Mouse (Mus musculus): ENCODE results near the gene Tcf20. TPM values are rescaled to one million over a fixed set of nuclear protein-coding genes. Genes with fewer than 3 reads are reported as not detected.

Gene Tcf20
- total RNA-seq, 1 experiment = 143 TPM

DNA sequence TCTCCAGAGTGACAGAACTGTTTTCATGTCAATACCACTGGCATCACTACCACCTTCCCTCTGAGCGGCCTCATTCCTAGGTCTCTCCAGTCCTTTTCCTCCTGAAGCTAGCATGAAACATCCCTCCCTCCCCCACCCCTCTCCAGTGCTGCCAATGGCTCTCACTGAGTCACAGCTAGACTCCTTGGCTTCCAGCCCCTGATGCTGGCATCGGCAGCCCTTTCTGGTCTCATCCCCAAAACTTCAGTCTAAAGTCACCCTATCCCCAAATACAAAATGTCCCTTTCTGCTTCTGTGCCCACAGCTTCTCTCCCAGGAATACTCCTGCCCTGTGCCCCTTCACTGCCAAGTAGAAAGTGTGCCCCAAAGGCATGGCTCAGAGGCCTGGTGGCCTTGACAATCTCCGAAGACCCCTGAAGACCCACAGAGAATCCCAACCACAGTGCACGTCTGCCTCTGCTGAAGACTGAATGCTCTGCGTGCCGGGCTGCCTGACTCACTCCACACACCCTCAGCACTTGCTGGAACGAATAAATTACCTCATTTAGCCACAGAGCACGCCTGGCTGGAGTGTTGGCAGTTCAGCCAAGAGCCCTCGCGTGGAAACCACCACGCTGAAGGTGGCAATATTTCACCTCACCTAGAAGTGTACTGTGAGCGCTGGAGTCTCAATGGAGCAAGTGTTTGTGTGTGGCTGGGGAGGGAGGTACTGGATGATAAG, 47.0 kb downstream of the Tcf20 start:
- in situ Hi-C loops (cut with MboI; ENCODE audit: low sequenced_read_pairs in 2 of 2, unreplicated experiment in 2 of 2) = no loop called here
- no peak for TF ChIP-seq CHD2 (IDR thresholded peaks at IDR 0.05; ENCODE audit: low read depth, low read length)
- TF ChIP-seq HCFC1 (IDR thresholded peaks at IDR 0.05; ENCODE audit: borderline replicate concordance, insufficient read depth, low read length) = no peak
- no peak for TF ChIP-seq ZC3H11A (IDR thresholded peaks at IDR 0.05; ENCODE audit: borderline replicate concordance, low read depth, low read length)
- no peak for TF ChIP-seq ZNF384 (IDR thresholded peaks at IDR 0.05; ENCODE audit: low read depth, low read length)
- no peak for TF ChIP-seq MAFK (IDR thresholded peaks at IDR 0.05; ENCODE audit: insufficient read depth, low read depth, low read length)
- Histone ChIP-seq H3K9me3 (ENCODE audit: control insufficient read depth, insufficient read depth, low read depth, low read length) (no peaks in the 10 kb centered on the region), H3K4me1 (ENCODE audit: control insufficient read depth in 2 of 2, insufficient read depth in 2 of 2, low read length in 2 of 2, poor library complexity in 1 of 2) (peaks cover 0 to 13% of the 10 kb centered on the region in 2 experiments; a peak in 2 of 4 replicates), H3K9ac (ENCODE audit: insufficient read depth, low read depth, low read length, poor library complexity, severe bottlenecking) (no peak overlapping the region), H3K4me3 (ENCODE audit: insufficient read depth in 1 of 2, low read depth in 1 of 2, low read length in 2 of 2, poor library complexity in 1 of 2, severe bottlenecking in 1 of 2) (no peak overlapping the region), H3K36me3 (ENCODE audit: control insufficient read depth, insufficient read depth, low read length, poor library complexity, severe bottlenecking) (no peaks in the 10 kb centered on the region), H3K27ac (ENCODE audit: insufficient read depth, low read depth, low read length, poor library complexity, severe bottlenecking) (no peak overlapping the region)
- DNase-seq (ENCODE audit: low read depth, low spot score) = no peak

- no peak overlapping the region for H3K9ac ChIP-seq (ENCODE audit: insufficient read depth, low read depth, low read length, poor library complexity, severe bottlenecking)
- no peak overlapping the region for H3K27ac ChIP-seq (ENCODE audit: insufficient read depth, low read depth, low read length, poor library complexity, severe bottlenecking)
- peaks cover 0 to 13% of the 10 kb centered on the region in 2 experiments; a peak in 2 of 4 replicates for H3K4me1 ChIP-seq (ENCODE audit: control insufficient read depth in 2 of 2, insufficient read depth in 2 of 2, low read length in 2 of 2, poor library complexity in 1 of 2)
- H3K9me3 ChIP-seq (ENCODE audit: control insufficient read depth, insufficient read depth, low read depth, low read length) = no peaks in the 10 kb centered on the region
- TF ChIP-seq CHD2 (IDR thresholded peaks at IDR 0.05; ENCODE audit: low read depth, low read length) (no peak), ZC3H11A (IDR thresholded peaks at IDR 0.05; ENCODE audit: borderline replicate concordance, low read depth, low read length) (no peak), HCFC1 (IDR thresholded peaks at IDR 0.05; ENCODE audit: borderline replicate concordance, insufficient read depth, low read length) (no peak), MAFK (IDR thresholded peaks at IDR 0.05; ENCODE audit: insufficient read depth, low read depth, low read length) (no peak), ZNF384 (IDR thresholded peaks at IDR 0.05; ENCODE audit: low read depth, low read length) (no peak)
- in situ Hi-C loops (cut with MboI; ENCODE audit: low sequenced_read_pairs in 2 of 2, unreplicated experiment in 2 of 2) = no loop called here
- H3K4me3 ChIP-seq (ENCODE audit: insufficient read depth in 1 of 2, low read depth in 1 of 2, low read length in 2 of 2, poor library complexity in 1 of 2, severe bottlenecking in 1 of 2) = no peak overlapping the region
- no peak for DNase-seq (ENCODE audit: low read depth, low spot score)
- no peaks in the 10 kb centered on the region for H3K36me3 ChIP-seq (ENCODE audit: control insufficient read depth, insufficient read depth, low read length, poor library complexity, severe bottlenecking)
These were observed 49.5 kb downstream of the Tcf20 start for GRCm38 (mm10) chr15:82938155-82938569.

- peaks cover 0 to 13% of the 10 kb centered on the region in 2 experiments; a peak in 2 of 4 replicates for H3K4me1 ChIP-seq (ENCODE audit: control insufficient read depth in 2 of 2, insufficient read depth in 2 of 2, low read length in 2 of 2, poor library complexity in 1 of 2)
- H3K27ac ChIP-seq (ENCODE audit: insufficient read depth, low read depth, low read length, poor library complexity, severe bottlenecking) = no peak overlapping the region
- no peaks in the 10 kb centered on the region for H3K36me3 ChIP-seq (ENCODE audit: control insufficient read depth, insufficient read depth, low read length, poor library complexity, severe bottlenecking)
- no peaks in the 10 kb centered on the region for H3K9me3 ChIP-seq (ENCODE audit: control insufficient read depth, insufficient read depth, low read depth, low read length)
- H3K9ac ChIP-seq (ENCODE audit: insufficient read depth, low read depth, low read length, poor library complexity, severe bottlenecking) = no peak overlapping the region
- no peak overlapping the region for H3K4me3 ChIP-seq (ENCODE audit: insufficient read depth in 1 of 2, low read depth in 1 of 2, low read length in 2 of 2, poor library complexity in 1 of 2, severe bottlenecking in 1 of 2)
- DNase-seq (ENCODE audit: low read depth, low spot score) = no peak
- in situ Hi-C loops (cut with MboI; ENCODE audit: low sequenced_read_pairs in 2 of 2, unreplicated experiment in 2 of 2) = no loop called here
- TF ChIP-seq ZC3H11A (IDR thresholded peaks at IDR 0.05; ENCODE audit: borderline replicate concordance, low read depth, low read length) (no peak), CHD2 (IDR thresholded peaks at IDR 0.05; ENCODE audit: low read depth, low read length) (no peak), ZNF384 (IDR thresholded peaks at IDR 0.05; ENCODE audit: low read depth, low read length) (no peak), HCFC1 (IDR thresholded peaks at IDR 0.05; ENCODE audit: borderline replicate concordance, insufficient read depth, low read length) (no peak), MAFK (IDR thresholded peaks at IDR 0.05; ENCODE audit: insufficient read depth, low read depth, low read length) (no peak)
These were observed 50.2 kb downstream of the Tcf20 start for GRCm38 (mm10) chr15:82937428-82937992.

- in situ Hi-C loops (cut with MboI; ENCODE audit: low sequenced_read_pairs in 2 of 2, unreplicated experiment in 2 of 2) = no loop called here
- H3K4me3 ChIP-seq (ENCODE audit: insufficient read depth in 1 of 2, low read depth in 1 of 2, low read length in 2 of 2, poor library complexity in 1 of 2, severe bottlenecking in 1 of 2) = no peak overlapping the region
- peaks cover 0 to 6% of the 10 kb centered on the region in 2 experiments; a peak in 2 of 4 replicates for H3K4me1 ChIP-seq (ENCODE audit: control insufficient read depth in 2 of 2, insufficient read depth in 2 of 2, low read length in 2 of 2, poor library complexity in 1 of 2)
- H3K9me3 ChIP-seq (ENCODE audit: control insufficient read depth, insufficient read depth, low read depth, low read length) = no peaks in the 10 kb centered on the region
- H3K27ac ChIP-seq (ENCODE audit: insufficient read depth, low read depth, low read length, poor library complexity, severe bottlenecking) = no peak overlapping the region
- TF ChIP-seq CHD2 (IDR thresholded peaks at IDR 0.05; ENCODE audit: low read depth, low read length) (no peak), HCFC1 (IDR thresholded peaks at IDR 0.05; ENCODE audit: borderline replicate concordance, insufficient read depth, low read length) (no peak), ZC3H11A (IDR thresholded peaks at IDR 0.05; ENCODE audit: borderline replicate concordance, low read depth, low read length) (no peak), ZNF384 (IDR thresholded peaks at IDR 0.05; ENCODE audit: low read depth, low read length) (no peak), MAFK (IDR thresholded peaks at IDR 0.05; ENCODE audit: insufficient read depth, low read depth, low read length) (no peak)
- no peaks in the 10 kb centered on the region for H3K36me3 ChIP-seq (ENCODE audit: control insufficient read depth, insufficient read depth, low read length, poor library complexity, severe bottlenecking)
- no peak overlapping the region for H3K9ac ChIP-seq (ENCODE audit: insufficient read depth, low read depth, low read length, poor library complexity, severe bottlenecking)
- DNase-seq (ENCODE audit: low read depth, low spot score) = no peak
These were observed 52.7 kb downstream of the Tcf20 start for GRCm38 (mm10) chr15:82934971-82935370.
